Mouse (Mus musculus) CD8-positive naive resting alpha-beta T cell, adult 57 days (primary cell): ENCODE data around the gene Tmem204. TPM values are rescaled to one million over a fixed set of nuclear protein-coding genes. Genes with fewer than 3 reads are reported as not detected.

Experiments
- total RNA-seq: library from RNA; stranded (reverse); gene quantifications from one replicate; pipeline ENCODE4 v1.2.4, GENCODE M21; 2023

Tmem204 gene
- not detected for total RNA-seq

DNA sequence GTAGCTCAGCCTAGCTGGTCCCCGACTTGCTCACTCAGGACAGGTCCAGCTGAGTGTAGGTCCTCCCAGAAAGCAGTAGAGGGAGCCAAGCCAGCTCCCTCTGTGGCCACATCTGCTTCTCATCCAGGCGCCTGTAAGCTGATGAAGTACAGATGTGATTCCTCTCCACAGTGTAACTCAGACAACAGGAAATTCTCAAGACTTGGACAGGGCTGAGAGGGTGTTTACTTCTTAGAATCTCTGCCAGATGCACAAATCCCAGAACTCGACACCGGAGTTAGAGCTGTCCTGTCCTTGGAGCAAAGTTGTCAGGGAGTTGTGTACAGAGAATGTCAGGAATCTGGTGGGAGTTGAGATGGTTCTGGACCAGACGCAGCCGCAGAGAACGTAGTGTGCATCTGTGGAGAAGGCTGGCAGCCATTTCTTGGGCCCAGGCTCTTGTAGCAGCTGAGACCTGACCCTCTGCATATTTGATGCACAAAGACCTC, at the start of gene Tmem204:
Gene Tmem204 (minus strand): TSS at position 148 of the 488 bp plus-strand sequence.

DNA sequence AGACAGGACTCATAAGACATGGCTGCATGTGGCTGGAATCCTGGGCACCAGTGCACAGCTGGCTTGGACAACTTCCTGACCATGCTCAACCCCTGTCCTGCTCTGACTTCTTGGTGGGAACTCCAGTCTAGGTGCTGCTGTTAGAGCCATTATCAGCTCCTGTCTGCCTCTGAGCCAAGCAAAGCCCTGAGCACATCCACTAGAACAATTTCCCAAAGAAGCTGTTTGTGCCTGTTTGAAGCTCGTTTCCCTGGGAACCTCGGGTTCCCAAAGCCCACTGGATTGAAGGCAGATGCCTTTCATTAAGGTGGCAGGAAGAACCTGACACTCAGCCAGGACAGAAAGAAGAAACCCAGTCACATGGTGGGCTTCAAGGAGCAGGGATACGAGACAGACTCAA, 37.0 kb upstream of the Tmem204 start, which contains the start of gene Ptx4:
Gene Ptx4 (plus strand): TSS at position 355 of the 400 bp plus-strand sequence.

DNA sequence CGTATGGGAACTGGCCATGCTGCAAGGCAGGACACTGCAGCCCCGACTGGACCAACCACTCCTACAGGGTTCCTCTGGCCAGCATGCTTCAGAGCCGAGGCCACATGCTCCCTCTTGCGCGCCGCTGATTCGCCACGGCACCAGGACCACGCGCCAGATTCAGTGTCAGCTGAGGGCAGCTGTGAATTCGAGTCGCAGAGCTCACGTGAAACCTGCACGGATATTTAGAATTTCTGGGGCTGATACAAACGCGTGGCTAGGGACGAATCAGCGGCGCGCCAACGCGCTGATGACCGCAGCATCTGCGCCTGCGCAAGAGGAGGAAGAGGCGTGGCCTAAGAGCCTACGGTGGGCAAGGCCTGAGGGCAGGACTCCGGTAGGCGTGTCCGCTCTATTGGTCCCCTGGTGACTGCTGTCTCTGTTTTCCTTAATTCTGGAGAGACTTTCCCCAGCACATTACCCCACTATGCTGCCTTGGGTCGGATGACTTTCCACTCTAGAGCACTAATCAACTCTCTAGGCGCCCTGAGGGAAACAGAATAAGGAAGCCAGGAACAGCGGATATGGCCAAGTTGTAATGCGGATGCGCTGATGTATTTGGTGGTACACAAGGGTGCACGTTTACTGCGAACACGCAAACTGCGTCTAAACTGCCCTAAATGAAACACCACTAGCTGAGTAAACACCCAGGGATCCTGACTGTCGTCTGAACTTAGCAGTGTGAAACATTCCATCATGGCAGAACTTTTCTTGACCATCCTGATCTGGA, 32.5 kb upstream of the Tmem204 start, which contains the start of gene Telo2:
Gene Telo2 (minus strand): TSS at position 304 of the 769 bp plus-strand sequence.

DNA sequence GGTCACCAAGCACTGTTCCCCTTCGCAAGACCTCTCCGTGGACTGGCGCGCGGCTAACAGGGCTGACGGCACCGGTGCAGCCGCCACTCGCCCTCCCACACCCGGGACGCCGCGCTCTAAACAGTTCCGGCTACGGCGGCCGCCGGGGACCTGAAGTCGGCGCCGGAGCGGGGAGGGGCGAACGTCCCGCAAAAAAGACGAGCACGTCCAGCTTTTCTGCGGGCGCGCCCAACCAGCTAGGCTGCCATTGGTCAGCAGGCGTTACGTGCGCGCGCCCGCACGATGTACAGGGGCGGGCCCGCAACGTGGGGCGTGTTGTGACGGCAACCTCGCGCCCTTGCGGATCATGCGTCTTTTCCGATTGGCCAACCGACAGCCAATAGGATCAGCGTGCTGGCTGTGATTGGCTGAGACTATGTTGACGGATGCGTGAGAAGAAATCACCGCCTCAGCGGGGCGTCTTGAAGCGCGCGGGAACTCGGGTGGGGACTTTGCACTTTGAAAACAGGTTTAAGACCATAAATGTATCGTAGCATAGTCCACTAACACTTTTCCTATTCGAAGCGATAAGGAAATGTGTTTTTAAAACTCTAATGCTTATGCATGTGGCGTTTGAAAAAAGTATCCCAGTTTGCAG, 67.6 kb downstream of the Tmem204 start, which contains the start of the genes Cramp1l and Ift140:
Gene Cramp1l (minus strand): TSS at position 134 of the 637 bp plus-strand sequence.
Gene Ift140 (plus strand): TSS at position 431 of the 637 bp plus-strand sequence.

Other genes with a start within 250 kb of the Tmem204 start
- gene Hagh, start 243.4 kb downstream of the Tmem204 start, total RNA-seq: 33.1 TPM
- gene Fahd1, start 233.2 kb downstream of the Tmem204 start, total RNA-seq: 2.0 TPM
- 0.67 TPM for gene Igfals, start 217.6 kb downstream of the Tmem204 start, total RNA-seq
- gene Nubp2, start 197.2 kb downstream of the Tmem204 start, total RNA-seq: 53.6 TPM
- 28.9 TPM for gene Spsb3, start 196.9 kb downstream of the Tmem204 start, total RNA-seq
- 66.2 TPM for gene Eme2, start 188.5 kb downstream of the Tmem204 start, total RNA-seq
- gene Mrps34, start 188.5 kb downstream of the Tmem204 start, total RNA-seq: 44.8 TPM
- 24.0 TPM for gene Nme3, start 187.1 kb downstream of the Tmem204 start, total RNA-seq
- gene Mapk8ip3, start 146.6 kb downstream of the Tmem204 start, total RNA-seq: 226 TPM
- 18.5 TPM for gene Jpt2, start 122.9 kb downstream of the Tmem204 start, total RNA-seq
- 36.7 TPM for gene Cramp1l, start 67.8 kb downstream of the Tmem204 start, total RNA-seq
- 31.4 TPM for gene Ift140, start 67.5 kb downstream of the Tmem204 start, total RNA-seq
- 38.0 TPM for gene Telo2, start 32.4 kb upstream of the Tmem204 start, total RNA-seq
- gene Ptx4, start 37.2 kb upstream of the Tmem204 start, total RNA-seq: not detected
- 35.2 TPM for gene Clcn7, start 49.8 kb upstream of the Tmem204 start, total RNA-seq
- gene Ccdc154, start 78.9 kb upstream of the Tmem204 start, total RNA-seq: 0.61 TPM
- gene Gm38655, start 91.9 kb upstream of the Tmem204 start, total RNA-seq: not detected
- 13.3 TPM for gene BC003965, start 101.0 kb upstream of the Tmem204 start, total RNA-seq
- gene Unkl, start 104.8 kb upstream of the Tmem204 start, total RNA-seq: 76.9 TPM
- gene Gnptg, start 156.5 kb upstream of the Tmem204 start, total RNA-seq: 59.6 TPM
- 23.3 TPM for gene Tsr3, start 156.6 kb upstream of the Tmem204 start, total RNA-seq
- 29.1 TPM for gene Baiap3, start 172.8 kb upstream of the Tmem204 start, total RNA-seq
- gene Ube2i, start 191.0 kb upstream of the Tmem204 start, total RNA-seq: 409 TPM
- gene Prss34, start 214.8 kb upstream of the Tmem204 start, total RNA-seq: not detected
- gene Prss28, start 225.1 kb upstream of the Tmem204 start, total RNA-seq: not detected
- gene Prss29, start 235.1 kb upstream of the Tmem204 start, total RNA-seq: not detected